Mouse (Mus musculus) retina, adult 2 months (tissue): ENCODE measurements around the gene Arl6ip6.

ENCODE experiments used
- DNase-seq: peaks from one replicate; pipeline ENCODE4 v3.0.0-alpha.2; 2012; ENCODE audit warnings: low read depth, low spot score

Arl6ip6 gene

DNA sequence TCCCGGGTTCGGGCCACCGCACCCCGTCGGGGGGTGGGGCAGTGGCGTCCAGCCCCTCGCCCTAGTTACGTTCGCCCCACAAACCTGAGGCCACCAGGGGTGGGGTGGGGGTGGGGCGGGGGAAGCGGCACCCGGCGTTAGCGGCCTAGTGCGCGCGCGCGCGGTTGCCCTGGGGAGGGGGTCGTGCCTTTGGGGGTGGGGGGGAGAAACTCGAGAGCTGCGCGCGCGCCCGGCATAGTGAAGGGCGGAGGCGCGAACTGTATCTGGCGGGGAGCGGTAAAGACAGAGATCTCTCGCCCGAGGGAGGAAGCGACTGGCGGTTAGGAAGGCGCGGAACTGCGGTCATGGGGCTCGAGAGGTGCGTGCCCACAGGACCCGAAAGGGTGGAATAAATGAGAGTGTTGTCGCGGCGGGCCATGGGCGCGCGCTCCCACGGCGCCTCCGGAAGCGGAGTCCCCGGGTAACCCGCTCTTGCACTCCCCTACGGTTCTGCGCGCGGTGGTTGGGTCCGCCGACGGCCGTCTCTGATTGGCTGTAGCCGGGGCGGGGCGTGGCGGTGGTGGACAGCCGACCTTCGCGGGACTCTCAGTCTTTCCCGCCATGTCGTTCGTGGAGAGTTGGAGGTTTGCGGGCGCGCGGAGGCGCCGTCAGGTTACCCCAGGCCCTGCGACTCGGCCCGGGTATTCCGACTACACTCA lies at the start of gene Arl6ip6:
TSS of gene Arl6ip6 (plus strand) at position 204 of the 698 bp plus-strand sequence.
- DNase-seq: peak; percentile 84

DNA sequence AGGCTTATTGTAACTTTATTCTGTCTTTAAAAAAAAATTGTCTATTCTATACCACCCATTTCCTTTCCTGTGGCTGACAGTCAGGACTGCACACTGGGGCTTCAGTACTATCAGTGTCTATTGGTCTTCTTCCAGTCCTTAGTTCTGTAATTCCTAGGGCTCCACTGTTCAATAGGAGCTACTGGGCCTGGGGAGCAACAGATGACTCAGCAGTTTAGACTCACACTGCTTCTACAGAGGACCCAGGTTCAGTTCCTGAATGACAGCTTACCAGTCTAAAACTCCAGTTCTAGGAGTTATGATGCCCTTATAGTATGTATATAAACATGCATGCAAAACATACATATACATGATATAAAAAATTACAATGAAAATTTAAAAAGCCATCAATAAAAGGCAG lies 44.7 kb upstream of the Arl6ip6 start:
- no peak for DNase-seq

DNA sequence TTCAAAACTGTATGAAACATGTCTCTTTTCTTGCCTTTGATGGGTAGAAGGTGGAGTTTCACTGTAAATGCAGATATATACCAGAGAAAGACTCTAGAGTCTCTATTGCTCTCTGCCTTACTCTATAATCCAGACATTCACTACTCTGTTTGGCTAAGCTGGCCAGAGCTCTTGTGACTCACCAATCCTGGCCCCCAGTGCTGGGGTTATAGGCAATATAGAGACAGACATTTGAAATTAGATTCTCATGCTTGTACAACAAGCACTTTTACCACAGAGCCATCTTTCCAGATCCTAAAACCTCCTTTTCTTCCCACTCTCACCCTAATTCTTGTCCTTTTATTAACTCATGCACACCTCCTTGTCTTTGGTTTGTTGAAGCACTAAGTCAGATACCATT lies 17.6 kb upstream of the Arl6ip6 start:
- DNase-seq: no peak

DNA sequence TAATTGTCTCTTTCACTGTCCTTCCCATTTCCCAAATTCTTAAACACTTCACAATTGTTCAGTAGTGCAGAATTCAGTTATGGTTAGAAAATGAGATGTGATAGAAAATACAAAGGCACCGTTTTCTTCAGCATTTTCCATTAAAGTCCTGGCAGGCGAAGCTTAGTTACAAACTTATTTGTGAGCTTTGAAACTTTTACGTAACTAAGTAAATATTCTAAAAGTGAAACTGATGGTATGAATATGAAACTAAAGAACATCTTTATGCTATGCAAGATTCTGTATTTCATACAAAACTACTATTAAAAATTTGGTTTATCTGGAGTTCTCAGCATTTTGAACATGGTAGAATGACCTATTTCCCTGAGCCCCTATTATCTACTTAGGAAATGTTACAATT lies 12.6 kb upstream of the Arl6ip6 start:
- DNase-seq: no peak

DNA sequence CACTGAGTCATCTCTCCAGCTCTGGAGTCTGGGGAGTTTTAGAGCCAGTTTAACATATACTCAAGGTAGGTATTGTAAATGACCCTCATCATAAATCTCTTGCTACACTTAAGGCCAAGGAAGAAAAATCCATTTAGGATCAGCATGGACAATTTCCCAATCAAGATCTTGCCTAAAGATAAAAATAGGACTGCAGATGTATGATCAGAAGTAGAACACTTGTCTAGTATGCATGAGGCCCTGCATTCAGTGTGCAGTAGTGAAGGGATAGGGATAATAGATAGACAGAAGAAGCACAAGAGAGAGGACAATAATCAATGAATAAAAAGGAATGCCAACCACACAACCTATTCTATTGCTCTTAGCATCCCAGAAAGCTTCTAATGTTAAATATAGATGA lies 11.7 kb upstream of the Arl6ip6 start:
- no peak for DNase-seq

DNA sequence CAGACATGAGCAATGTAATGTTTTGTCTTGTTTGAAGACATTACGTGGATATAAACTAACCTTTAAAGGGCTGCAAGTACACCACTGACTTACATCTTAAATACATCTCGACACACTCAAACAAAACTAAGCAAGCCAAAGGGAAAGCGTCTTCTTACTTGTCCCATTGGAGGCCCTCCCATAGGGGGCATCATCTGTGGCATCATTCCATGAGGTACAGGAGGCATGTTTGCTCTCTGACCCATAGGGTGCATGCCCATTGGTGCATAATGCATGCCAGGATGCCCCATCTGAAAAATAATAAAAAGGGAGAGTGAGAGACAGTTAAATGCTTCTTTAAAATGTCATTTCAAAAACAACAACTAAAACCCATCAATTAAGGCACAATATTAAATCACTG lies 1.7 kb upstream of the Arl6ip6 start:
- DNase-seq: no peak

DNA sequence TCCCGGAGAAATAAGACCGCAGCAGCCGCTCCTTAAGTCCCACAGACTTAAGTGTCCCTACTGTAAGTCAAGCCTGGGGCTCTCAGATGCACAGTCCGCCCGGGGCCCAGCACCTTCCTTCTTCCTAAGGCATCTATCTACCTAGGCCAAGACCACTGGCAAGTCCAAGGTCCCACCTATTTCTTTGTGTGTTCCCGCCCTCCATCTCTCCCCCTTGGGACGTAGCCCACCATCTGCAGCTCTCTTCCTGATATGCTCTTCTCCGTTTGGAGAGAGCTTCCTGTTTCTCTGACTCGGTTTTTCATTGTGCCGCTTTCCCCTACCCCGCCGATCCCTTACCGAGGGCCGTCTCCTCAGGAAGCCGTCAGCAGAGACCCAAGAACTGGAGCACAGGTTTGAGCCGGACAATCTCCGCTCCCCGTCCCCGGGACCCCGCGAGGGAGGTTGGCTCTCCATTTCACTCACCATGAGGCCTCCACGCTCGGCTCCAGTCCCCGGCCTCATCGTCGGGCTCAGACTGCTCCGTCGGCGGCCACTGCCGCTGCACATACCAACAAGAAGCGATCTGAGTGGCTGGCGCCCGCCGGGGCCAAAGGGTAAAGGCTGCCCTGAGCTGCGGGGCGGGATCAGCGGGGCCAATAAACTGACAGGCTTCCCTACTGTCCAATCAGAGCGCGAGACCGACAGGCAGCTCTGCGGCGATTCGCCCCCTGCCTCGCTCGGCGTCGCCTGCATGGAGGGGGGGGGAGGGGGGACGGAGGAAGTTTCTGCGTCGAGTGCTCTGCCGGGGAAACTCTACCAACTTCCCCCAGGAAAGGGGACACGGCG lies 628 bp upstream of the Arl6ip6 start, which contains the start of gene Prpf40a:
TSS of gene Prpf40a (minus strand) at position 601 of the 828 bp plus-strand sequence.
- peak; percentile 99 for DNase-seq

DNA sequence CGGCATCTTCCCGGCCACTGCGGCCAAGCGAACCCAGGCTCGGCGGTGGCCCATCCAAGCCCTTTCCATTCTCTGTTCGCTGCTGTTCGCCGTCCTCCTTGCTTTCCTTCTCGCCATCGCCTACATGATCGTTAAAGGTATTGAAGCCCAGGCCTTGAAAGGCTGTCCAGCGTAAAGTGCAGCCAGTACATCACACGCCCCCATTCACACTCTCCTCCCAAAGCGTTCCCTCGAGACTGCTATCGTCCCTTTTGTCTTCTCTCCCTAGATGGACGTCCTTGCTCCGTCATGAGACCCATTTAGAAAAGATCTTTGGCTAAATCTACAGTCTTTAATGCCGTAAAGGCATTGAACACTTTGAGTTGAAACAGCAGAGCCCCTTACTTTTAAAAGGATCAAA lies 860 bp downstream of the Arl6ip6 start:
- DNase-seq: no peak

DNA sequence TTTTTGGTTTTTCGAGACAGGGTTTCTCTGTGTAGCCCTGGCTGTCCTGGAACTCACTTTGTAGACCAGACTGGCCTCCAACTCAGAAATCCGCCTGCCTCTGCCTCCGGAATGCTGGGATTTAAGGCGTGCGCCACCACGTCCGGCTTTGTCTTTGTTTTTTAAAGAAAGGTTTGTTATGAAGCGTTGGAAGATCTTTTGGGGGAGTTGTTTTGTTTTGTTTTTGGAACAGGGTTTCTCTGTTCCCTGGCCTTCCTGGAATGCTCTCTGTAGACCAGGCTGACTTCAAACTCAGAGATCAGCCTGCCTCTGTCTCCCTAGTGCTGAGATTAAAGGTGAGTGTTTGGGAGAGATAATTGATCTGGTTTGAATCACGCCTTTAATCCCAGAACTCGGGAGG lies 4.9 kb downstream of the Arl6ip6 start:
- no peak for DNase-seq

DNA sequence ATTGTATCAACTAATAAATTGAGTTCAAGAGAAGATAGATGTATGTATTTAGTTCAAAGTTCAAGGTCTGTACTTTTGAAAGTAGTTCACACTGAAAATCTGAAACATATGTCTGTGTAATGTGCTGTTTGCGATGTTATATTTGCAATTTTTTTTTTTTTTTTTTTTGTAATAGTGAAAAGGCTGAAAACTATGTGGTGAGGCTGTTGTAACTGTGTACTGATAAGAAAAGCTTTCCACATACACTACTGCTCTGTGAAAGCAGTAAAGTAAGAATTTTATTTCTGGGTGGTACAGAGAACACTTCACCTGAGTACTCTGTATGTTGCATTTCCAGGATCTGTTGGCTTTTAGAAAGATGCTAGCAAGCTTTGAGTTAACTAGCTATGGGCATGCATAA lies 7.7 kb downstream of the Arl6ip6 start:
- no peak for DNase-seq

DNA sequence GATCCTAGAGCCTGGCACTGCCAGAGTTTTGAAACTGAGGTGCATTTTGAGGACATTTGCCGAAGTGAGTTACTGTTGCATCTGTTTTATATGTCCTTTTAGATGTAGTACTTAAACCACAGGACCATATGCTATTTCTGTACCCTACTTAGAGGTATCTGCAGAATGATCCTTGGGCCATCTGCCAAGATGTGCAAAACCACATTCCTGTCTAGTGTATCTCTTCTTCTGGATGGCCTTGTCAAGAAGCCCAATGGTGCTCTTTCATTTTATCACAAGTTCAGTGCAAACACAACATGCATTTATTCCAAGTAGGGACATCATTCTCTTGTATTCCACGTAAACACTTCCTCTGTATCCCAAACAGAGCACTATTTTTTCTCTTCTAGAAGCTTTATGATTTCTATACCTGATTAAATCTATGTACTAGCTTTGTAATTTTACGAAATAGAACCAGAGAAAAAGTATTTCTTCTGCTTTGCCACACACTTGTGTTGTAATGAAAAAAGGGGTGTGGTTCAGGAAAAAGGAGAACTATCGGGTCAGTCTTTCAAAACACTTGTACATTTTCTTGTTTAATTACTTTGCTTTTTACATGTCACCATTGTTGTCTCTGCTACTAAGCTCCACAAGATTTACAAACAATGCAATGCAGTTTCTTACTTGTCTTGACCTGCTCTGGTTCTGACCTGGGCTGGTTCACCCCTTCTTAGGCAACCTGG lies 8.8 kb downstream of the Arl6ip6 start:
- DNase-seq: no peak

DNA sequence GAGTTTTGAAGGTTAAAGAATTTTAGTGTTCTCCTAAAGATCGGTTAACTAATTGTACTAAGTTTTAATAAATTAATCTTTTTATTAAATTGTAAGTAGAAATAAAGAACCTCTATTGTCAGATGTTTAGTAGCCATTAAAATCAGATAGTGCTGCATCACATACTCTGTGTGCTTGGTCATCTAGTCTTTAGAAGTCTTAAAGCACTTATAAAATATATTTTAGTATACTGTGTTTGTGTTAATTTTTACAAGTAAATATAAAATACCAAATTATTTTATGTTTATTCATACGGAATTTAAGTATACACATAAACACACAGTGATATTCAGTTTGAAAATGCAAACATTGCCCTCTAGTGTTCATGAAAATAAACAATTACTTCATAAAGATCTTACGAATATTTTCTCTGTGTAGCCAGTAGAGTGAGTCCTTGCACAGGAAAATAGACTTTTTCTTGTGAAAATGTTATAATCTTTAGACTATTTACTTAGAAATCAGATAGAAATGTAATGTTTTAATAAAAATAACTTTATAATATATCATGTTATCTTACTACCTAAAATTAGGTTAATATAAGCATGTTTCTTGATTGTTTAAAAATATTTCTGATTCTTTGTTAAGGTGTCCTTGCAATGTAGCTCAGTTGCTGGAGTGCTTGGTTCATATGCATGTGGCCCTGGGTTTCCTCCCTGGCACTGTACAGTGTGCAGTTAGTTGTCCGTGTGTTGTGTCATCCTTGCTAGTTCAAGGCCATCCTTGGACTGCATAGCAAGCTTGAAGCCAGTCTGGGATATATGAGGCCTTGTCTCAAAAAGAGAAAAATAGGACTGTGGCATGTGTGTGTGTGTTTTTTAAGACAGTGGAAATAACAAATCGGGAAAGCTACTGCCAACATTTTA lies 13.1 kb downstream of the Arl6ip6 start:
- DNase-seq: peak; percentile 16

DNA sequence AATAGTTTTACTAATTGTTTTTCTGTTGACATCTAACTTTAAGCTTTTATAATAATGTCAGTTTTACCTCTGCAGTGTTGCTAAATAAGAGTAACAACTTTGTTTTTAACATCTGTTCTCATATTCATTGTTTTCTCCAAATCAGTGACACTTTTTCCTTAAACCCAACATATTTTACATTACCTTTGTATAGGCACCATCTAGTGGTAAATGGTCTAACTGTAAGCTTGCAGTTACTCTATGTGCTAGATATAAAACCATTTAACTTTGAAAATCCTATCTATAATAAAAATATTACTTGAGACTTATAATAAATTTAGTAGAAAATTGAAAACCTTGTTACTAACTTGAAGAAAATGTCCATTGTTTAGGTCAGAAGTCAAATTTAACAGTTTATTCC lies 15.2 kb downstream of the Arl6ip6 start:
- DNase-seq: no peak

DNA sequence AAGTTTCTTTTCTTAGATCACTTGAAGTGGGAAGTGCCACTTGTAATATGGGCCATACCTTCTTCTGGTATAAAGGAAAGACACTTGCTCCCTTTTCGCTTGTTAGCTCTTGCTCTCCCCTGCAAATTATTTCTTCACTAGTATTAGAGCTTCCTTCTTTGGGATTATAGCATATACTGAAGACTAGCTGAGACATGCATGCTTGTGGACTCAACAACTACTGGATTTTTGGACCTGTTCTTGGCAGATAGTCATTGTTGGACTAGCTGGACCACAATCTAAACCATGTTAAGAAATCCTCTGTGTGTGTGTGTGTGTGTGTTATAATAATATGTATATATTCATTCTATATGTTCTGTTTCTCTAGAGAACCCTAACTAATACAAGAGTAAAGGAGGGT lies 22.0 kb downstream of the Arl6ip6 start:
- no peak for DNase-seq

DNA sequence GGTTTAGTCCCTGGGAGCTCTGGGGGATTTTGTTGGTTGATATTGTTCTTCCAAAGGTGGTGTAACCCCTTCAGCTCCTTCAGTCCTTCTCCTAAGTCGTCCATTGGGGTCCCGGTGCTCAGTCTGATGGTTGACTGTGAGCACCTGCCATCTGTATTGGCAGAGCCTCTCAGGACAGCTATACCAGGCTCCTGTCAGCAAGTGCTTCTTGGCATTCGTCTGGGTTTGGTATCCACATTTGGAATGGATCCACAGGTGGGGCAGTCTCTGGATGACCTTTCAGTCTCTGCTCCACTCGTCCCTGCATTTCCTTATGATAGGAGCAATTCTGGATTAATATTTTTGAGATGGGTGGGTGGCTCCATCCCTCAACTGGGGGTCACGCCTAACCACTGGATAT lies 30.7 kb downstream of the Arl6ip6 start:
- DNase-seq: no peak

DNA sequence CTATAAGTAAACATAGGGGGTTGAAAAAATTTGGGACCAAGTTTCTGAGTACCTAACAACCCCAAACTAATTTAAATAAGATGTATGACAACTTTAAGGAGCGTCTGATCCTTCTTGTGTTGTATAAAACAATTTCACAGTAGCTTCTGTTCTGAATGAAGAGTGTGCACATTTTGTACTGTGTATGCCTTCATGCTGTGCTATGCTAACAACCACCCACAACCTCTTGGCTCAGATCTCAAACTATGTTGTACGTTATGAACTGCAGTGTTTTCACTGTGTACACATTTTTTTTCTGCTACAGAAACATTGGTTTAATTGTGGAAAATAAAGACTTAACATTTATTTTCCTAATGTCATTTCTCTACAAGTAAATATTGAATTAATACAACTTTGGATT lies 65.5 kb downstream of the Arl6ip6 start:
- no peak for DNase-seq
